Mouse (Mus musculus) urinary bladder, postnatal 25 days (tissue): ENCODE results near the gene Vmn2r6.
"Not testable (repeated sequence)": the region's sequence is repeated elsewhere in the genome, so short reads cannot be mapped to it uniquely, and the experiment has no call there.

Source experiments
- DNase-seq: peaks from one replicate; pipeline ENCODE4 v3.0.0; 2022; ENCODE audit warnings: low spot score

Vmn2r6 gene

DNA sequence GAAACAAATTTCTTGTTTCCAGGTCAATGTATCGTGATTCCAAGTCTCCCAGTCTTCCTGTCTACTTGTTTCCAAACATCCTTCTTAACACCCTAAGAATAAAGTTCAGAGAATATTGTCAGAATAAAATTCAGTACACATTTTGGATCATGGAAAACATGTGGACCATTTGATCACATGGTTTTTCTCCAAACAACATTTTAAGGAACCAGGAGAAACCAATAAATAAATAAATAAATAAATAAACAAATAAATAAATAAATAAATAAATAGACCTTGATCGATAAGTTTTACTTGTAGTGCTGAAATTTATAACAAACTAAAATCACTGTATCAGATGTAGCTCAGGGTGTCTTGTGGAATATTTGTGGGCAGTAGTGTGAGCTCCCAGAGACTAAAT lies at the start of gene Vmn2r6:
Gene Vmn2r6, minus strand, starts transcription at position 101 of the 400 bp plus-strand sequence.
- DNase-seq = not testable (repeated sequence)

DNA sequence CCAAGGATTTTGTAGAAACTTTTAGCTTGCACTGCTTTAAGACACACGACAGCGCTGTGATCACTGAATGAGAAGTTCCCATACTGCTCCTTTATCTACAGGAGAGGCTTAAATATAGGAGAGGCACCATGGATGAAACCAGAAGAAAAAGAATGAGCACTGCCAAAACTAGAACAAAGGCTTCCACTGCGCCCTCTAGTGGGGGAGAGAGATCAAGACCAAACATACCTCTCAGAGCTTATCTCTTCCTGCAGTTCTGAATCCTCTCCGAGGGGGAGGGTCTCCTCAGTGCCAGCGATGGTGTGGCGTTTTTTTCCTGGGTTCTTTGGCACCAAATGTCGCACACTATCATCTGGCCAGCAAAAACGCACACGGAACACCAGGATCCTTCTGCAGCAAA lies 22.0 kb upstream of the Vmn2r6 start:
- no peak for DNase-seq

DNA sequence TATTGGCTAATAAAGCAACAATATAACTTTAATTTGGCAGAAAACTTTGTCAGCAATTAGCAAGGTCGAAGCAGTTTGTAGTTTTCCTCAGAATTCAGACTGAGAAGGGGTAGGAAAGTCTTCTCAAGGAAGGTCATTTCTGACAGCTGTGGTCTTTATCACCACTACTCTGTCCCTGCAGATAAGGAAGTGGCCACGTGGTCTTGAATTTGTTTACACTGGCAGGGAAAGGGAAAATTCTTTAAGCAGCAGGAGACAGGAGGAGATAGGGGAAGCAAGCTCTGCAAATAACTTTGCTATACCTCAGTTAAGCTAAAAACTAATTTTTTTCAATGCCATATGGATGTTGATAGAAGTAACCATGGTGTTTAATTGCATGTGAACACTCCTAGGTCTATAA lies 3.2 kb upstream of the Vmn2r6 start:
- not testable (repeated sequence) for DNase-seq

DNA sequence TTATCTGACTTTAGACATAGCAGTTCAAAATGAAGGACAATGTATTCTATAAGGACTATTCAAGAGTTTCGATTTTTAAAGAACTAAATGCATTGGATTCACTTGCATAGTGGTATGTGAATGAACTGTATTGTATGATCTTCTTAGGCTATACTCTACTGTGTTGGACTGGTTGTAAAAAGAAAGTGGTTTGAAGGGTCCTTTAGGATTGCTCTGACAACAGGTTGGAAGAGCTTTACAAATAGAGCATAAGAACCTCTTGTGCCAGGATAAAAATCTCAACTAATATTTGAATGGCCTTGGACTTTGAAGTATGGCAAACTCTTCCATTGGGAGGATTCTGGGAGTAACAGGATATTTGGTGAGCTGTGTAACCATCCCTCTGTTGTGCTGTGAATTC lies 42.0 kb downstream of the Vmn2r6 start:
- DNase-seq = not testable (repeated sequence)

DNA sequence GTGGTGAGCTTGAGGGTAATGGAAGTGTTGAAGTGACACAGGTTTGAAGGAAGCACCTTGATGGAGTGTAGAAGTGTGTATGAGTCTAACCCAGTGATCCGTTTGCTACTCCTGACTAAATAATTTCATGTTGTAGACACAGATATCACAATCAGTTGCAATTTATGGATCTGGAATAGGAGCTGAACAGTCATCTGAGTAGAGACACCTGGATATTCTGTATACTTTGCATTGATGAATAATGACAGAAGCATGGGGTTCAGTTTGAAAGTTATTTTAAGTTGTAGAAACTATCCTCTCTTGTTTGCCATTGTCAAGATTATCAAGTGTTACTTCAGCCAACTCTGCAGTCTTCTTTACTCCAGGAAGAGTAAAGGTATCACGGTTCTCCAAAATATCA lies 55.9 kb downstream of the Vmn2r6 start, which contains the start of gene Vmn2r5:
Gene Vmn2r5, minus strand, starts transcription at position 101 of the 400 bp plus-strand sequence.
- DNase-seq = not testable (repeated sequence)
